Mouse (Mus musculus) olfactory bulb, adult 2 months (tissue): ENCODE results near the gene Pdcd1lg2.

Source experiments
- CTCF ChIP-seq: fragments of 200-500 bp; IDR thresholded peaks from 2 replicates; pipeline ENCODE4 v1.5.1; 2012; ENCODE audit warnings: low read depth, mild to moderate bottlenecking, low read length, moderate library complexity; ENCODE audit not compliant: insufficient read depth
- POLR2A ChIP-seq: fragments of 200-500 bp; IDR thresholded peaks from 2 replicates; pipeline ENCODE4 v1.6.1; 2012; ENCODE audit warnings: mild to moderate bottlenecking, low read depth, low read length, moderate library complexity; ENCODE audit not compliant: insufficient read depth

DNA sequence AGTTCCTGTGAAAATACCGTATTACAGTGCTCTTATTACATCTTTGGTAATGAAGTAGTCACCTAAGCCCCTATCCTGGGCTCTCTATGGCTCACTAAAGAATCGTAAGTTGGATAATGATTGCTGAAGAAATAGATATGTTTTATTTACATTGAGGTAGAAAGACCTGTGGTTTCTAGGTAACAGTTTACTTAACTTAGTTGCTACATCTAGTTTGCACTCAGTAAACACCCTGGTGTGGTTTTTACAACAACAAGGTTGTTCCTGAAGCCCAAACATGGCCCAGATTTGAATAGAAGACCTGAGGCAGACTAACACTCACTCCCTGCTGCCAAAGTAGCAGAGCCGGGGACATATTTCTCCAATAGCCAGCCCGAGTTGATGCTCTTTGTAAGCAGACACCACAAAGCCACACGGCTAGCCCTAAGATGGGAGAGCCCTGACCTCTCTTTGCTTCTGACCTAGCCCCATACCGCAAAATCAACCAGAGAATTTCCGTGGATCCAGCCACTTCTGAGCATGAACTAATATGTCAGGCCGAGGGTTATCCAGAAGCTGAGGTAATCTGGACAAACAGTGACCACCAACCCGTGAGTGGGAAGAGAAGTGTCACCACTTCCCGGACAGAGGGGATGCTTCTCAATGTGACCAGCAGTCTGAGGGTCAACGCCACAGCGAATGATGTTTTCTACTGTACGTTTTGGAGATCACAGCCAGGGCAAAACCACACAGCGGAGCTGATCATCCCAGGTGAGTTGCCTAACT, 30.7 kb upstream of the Pdcd1lg2 start:
- TF ChIP-seq CTCF (no peak), POLR2A (no peak)
